Mouse (Mus musculus) lung, postnatal 25 days (tissue): ENCODE data around the gene Tas2r107.
"Not testable (repeated sequence)": the region's sequence is repeated elsewhere in the genome, so short reads cannot be mapped to it uniquely, and the experiment has no call there.

Source experiments
- DNase-seq: peaks from one replicate; pipeline ENCODE4 v3.0.0; 2022; ENCODE audit warnings: low spot score

Tas2r107 gene

DNA sequence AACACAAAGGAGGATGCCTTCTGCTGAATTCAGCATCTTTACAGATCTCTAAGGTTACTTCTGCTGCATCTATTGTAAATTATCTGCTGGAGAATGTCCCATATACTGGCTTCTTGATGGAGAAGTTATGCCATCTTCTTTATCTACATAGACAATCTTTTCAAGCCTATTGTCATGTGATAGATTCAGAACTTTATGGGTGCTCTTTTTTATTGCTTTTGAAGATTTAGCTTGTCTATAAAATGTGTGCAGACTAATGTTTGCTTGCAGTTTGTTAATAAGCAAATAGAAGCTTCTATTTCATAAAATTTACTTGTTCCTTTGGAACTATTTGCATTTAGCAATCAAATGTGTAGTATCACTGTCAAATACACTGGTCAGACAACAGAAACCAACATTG, at the start of gene Tas2r107:
Gene Tas2r107 (minus strand): TSS at position 101 of the 400 bp plus-strand sequence.
- DNase-seq, result no peak

DNA sequence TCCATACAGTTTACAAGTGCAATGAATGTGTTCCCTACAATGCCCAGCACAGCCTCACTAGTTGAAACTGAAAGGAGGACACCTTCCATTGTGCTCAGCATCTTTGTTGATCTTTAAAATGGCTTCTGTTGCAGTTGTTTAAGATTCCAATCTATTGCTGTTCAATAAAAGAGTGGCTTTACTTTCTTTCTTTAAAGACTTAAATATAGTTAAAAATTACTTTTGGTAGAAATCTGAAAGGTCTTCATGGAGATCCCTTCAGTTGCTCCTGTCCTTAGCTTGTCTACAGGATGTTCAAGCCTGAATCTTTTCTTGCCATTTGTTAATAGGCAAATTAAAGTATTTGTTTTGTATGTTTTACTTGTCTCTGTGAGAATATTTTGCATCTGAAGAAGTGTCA, 30.0 kb upstream of the Tas2r107 start, which contains the start of gene Tas2r114:
Gene Tas2r114 (minus strand): TSS at position 101 of the 400 bp plus-strand sequence.
- DNase-seq, result no peak

DNA sequence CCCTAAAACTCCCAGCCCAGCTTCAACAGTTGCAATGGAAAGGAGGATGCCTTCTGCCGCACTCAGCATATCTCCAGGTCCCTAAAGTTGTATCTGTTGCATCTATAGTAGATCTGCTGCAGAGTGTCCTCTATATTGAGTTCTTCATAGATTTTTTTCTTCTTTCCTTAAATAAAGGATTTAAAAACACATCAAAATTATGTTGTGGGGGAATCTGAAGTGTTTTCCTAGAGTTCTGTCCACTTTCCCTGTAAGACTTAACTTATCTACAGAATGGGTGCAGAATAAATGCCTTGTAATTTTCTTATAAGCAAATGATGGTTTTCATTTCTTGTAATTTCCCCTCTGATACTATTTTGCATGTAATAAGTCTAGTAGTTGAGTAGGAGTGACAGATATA, 27.4 kb upstream of the Tas2r107 start, which contains the start of gene Tas2r105:
Gene Tas2r105 (minus strand): TSS at position 101 of the 400 bp plus-strand sequence.
- DNase-seq, result no peak

DNA sequence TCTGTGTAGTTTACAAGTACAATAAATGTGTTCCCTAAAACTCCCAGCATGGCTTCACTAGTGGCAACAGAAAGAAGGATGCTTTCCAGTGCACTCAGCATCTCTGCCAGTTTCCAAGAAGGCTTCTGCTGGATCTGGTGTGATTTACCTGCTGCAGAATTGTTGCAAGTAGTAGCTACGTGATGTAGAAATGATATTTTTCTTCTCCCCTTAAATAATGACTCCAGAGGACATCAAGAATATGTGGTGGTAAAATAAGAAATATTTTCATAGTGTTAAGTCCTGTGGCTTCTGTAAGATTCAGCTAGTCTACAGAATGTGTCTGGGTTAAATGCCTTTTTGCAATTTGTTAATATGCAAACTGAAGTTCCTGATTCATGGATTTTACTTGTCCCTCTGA, 25.7 kb upstream of the Tas2r107 start, which contains the start of gene Tas2r104:
Gene Tas2r104 (minus strand): TSS at position 101 of the 400 bp plus-strand sequence.
- DNase-seq, result no peak

DNA sequence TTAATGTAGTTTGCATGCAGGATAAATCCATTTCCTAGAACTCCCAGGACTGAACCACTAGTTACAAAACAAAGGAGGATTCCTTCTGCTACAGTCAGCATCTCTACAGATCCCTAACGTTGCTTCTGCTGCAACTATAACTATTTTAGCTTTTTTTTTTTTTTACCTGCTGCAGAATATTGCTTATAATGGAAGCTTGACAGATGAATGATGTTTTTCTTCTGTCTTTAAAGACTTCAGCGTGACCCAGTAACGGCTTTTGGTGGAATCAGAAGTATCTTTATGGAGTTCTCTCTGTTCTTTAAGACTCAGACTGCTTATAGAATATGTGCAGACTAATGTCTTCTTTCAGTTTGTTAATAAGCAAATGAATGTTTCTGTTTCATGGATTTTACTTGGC, 18.8 kb upstream of the Tas2r107 start, which contains the start of gene Tas2r106:
Gene Tas2r106 (minus strand): TSS at position 101 of the 400 bp plus-strand sequence.
- no peak for DNase-seq

DNA sequence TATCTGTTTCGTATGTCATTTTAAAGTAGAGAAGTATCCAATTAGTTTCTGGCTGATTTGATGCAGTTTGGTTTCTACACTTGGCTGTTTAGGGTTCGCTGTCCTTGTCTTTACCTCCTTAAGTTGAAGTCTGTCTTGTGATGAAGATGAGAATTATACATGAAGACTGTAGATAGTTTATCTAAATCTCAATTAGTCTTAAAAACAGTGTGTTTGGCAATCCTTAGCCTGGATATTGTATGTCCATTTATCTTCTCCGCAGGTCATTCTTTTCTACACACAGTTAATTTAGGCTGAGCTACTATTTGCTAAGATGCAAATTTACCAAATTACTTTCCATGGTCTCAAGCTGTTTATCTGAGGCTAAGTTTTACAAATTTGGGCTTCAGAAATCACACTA, 29.1 kb downstream of the Tas2r107 start, which contains the start of gene Tas2r130:
Gene Tas2r130 (minus strand): TSS at position 101 of the 400 bp plus-strand sequence.
- DNase-seq, result no peak

DNA sequence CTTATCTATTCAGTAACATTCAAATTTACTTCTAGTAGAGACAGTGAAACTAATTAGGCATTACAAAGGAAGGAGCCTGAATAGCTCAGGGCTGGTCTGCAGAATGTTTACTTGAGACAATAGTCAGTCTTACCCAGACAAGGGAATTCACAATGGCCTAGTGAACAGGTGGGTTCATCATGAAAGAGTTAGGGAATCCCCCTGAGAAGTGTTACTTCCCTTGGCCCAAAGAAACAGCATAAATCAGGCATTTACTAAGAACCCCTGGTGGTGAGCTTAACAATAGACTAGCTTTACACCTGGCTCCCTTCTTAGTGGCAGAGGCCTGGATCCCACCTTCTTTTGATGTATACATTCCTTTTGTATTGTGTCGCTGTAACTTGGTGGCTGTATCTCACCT, 50.0 kb downstream of the Tas2r107 start:
- not testable (repeated sequence) for DNase-seq
